Mouse (Mus musculus) leukemia stem cell, adult 10-12 weeks (primary cell): Measurements from ENCODE around the gene Washc3. TPM values are rescaled to one million over a fixed set of nuclear protein-coding genes. Genes with fewer than 3 reads are reported as not detected.

ENCODE experiments used
- polyA plus RNA-seq: library from polyadenylated mRNA; stranded (reverse); fragments of >175 nt; gene quantifications from 2 replicates; pipeline ENCODE4 v1.2.3, GENCODE M21; 2012; ENCODE audit warnings: low replicate concordance

Washc3 gene
- polyA plus RNA-seq, result 12.4 and 19.5 TPM in 2 replicates

DNA sequence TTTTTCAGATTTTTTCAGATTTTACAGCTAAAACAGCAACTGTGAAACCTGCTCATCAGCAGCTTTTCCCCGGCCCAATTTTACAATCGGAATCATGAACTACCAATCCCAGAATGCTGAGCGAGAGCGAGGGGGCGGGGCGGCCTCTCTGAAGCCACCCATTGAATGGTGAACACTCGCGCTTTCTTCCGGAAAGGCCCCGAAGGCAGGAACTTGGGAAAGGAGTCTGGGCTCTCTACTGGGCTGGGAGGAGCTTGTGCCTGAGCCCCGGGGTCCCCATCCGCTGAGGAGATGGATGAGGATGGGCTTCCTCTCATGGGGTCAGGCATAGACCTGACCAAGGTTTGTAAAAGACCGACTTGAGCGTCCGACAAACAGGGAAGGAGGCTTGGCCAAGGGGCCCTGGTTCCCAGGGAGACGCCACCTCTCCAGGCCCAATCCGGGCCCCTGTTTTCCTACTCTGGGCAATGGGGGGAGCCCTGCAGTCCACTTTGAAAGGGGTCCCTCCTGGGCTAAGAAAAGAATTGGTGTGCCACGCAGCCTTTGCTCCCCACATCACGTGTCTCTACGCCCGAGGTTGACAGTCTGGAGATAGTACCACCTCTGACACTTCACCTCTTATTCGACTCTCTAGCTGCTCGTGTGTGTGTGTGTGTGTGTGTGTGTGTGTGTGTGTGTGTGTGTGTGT lies at the start of gene Washc3:
Washc3 (plus strand) TSS at position 143 of the 688 bp plus-strand sequence.

Other genes starting within 250 kb of the Washc3 start
- not detected in 2 replicates for gene Pmch, start 110.0 kb upstream of the Washc3 start, polyA plus RNA-seq
- 0.15 and 2.8 TPM in 2 replicates for gene Parpbp, start 54.2 kb upstream of the Washc3 start, polyA plus RNA-seq
- gene Nup37, start 54.1 kb upstream of the Washc3 start, polyA plus RNA-seq, result 0.55 and 3.1 TPM in 2 replicates
- 0.81 TPM in 1 of 2 replicates, not detected in the other for gene Dram1, start 178.0 kb downstream of the Washc3 start, polyA plus RNA-seq
- 2.6 and 3.5 TPM in 2 replicates for gene Gnptab, start 178.0 kb downstream of the Washc3 start, polyA plus RNA-seq